Mouse (Mus musculus) heart, postnatal 0 days (tissue): Measurements from ENCODE around the gene 9030025P20Rik.
"Not testable (repeated sequence)": the region's sequence is repeated elsewhere in the genome, so short reads cannot be mapped to it uniquely, and the experiment has no call there.

ENCODE experiments used
- CTCF ChIP-seq: IDR thresholded peaks from 2 replicates; pipeline ENCODE4 v1.5.1; 2016; ENCODE audit warnings: antibody characterized with exemption, control low read depth, low read depth
- EP300 ChIP-seq: IDR thresholded peaks from 2 replicates; pipeline ENCODE4 v1.6.1; 2016; ENCODE audit warnings: antibody characterized with exemption, low read depth

GRCm38 (mm10) chr17:14993139-14993832, 15.0 kb downstream of the 9030025P20Rik start:
- not testable (repeated sequence) for TF ChIP-seq EP300, CTCF
